Mouse (Mus musculus) A20 (cell line): ENCODE data around the gene Klhl35.

Source experiments
- DNase-seq: peaks from one replicate; pipeline ENCODE4 v3.0.0-alpha.2; 2011; ENCODE audit warnings: low read depth, low spot score

Gene Klhl35

DNA sequence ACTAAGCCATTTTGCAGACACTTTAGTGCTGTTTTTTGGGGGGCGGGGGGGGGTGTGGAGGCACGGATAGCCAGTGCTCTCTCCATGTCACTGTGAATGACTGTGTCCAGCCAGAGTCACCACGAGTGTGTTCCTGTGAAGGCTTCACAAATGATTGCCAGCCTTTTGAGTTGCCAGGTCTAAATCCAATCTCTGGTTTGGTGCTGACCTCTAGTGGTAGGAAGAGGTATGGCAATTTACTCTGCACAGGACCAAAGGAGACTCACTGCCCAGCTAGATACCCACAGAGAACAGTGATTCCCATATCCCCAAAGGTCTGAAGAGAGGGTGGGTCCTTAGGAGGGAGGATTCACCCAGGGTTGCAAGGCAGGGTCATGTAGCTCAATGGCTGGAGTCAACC, 15.1 kb upstream of the Klhl35 start:
- peak; percentile 76 for DNase-seq

DNA sequence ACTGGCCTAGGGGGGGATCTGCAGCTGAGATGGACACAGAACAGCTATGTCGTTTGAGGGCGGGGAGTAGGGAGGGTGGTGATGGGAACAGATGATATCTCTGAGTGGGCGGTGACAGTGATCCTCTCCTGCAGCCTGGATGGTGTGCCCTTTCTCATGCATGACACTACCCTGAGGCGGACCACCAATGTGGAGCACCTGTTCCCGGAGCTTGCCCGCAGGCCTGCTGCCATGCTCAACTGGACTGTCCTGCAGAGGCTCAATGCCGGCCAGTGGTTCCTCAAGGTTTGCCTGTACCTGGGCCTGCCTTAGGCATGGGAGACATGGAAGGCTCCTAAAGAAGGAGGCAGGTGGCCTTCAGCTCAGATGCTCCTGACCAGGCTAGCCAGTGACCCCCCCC, 12.9 kb upstream of the Klhl35 start:
- no peak for DNase-seq

DNA sequence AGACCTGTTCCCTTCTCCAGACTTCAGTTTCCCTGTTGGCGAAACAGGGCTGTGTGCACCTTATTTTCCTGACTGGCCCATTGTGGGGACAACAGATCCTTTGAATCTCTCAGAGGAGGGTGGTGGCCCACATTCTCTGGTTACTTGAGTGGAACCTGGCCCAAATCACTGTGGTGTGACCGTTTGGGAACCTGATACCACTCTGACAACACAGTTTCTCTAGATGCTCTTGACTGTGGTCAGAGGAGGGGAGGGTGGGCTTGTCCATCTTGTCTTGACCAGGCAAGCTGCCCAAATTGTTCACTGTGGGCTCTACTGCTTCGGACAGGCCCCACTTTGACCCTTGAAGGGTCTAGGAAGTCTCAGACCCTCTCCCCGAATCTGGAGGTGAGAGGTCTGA, 11.8 kb upstream of the Klhl35 start:
- no peak for DNase-seq

DNA sequence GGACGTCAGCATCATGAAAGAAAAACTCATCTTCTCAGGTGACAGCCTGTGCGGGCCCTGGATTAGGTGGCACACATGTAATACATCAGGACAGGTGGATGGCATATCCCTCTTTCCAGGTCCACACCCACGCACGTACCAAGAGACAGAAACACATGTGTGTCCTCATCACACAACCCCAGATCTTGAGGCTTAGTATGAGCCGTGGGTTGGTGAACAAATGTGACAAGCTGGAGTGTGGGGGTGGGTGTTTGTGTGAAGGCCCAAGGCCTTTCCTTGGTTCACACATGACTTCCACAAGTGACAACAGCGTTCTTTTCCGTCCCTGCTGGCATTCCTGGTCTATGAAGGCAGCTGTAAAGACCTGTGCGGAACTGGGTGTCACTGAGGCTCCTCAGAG, 7.0 kb upstream of the Klhl35 start:
- no peak for DNase-seq

DNA sequence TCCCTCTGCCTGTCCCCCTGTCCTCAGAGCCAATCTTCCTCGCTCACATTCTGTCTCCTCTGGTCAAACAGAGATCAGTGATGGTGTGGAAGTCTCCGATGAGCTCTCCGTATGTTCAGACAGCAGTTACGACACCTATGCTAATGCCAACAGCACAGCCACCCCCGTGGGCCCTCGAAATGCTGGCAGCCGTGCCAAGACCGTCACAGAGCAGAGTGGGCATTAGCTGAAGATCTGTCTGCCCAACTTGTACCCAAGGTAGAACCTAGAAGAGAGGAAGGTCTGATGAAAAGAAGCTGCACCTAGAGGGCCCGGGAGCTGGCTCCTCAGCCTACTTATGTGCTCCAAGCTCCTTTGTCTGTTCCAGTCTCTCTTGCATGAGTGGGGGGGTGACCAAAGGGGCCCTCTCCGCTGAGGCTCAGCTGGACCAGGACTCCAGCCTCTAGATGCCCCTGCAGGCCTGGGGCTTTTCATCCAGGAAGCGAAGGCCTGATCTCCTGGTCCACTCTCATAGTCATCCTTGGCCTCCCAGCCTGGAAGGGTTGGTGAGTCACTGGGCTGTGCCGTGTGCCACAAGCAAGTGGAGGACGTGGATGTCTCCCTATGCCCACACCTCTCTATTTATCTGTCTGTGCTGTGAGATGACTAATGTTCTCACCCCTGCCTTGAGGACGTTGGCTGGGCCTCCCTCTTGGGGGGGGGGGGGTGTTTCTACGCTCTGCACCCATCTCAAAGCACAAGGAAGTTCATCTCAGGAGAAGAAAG, 5.7 kb upstream of the Klhl35 start:
- DNase-seq = no peak

DNA sequence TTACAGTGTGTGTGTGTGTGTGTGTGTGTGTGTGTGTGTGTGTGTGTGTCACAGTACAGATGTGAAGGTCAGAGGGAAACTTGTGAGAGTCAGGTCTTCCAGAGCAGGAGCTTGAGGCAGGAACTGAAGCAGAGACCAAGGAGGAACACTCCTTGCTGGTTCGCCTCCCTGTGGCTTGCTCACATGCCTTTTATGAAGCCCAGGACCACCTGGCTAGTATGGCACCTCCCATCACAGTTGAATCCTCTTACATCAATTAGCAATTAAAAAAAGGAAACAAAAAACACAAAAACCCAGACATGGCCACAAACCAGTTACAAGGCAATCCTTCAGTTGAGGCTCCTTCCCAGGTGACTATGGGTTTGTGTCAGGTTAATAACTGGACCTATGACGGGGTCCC, 2.7 kb upstream of the Klhl35 start:
- DNase-seq = no peak

DNA sequence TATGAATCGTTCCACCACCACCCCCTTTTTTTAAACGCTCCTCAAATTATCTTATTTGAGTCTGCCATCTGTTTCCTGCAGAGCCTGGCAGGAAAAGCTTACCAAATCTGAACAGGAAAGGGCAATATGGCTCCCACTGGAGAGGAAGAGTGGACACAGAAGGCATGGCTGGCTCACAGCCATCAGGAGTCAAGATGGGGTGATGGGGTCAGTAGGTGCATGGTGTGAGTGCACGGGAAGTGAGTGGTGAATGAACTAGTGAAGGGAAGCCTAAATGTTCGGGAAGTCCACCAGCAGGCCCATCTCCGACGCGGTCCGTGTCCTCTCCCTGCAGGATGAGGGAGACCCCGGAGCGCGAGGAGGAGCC, 2.1 kb downstream of the Klhl35 start:
- DNase-seq = no peak

DNA sequence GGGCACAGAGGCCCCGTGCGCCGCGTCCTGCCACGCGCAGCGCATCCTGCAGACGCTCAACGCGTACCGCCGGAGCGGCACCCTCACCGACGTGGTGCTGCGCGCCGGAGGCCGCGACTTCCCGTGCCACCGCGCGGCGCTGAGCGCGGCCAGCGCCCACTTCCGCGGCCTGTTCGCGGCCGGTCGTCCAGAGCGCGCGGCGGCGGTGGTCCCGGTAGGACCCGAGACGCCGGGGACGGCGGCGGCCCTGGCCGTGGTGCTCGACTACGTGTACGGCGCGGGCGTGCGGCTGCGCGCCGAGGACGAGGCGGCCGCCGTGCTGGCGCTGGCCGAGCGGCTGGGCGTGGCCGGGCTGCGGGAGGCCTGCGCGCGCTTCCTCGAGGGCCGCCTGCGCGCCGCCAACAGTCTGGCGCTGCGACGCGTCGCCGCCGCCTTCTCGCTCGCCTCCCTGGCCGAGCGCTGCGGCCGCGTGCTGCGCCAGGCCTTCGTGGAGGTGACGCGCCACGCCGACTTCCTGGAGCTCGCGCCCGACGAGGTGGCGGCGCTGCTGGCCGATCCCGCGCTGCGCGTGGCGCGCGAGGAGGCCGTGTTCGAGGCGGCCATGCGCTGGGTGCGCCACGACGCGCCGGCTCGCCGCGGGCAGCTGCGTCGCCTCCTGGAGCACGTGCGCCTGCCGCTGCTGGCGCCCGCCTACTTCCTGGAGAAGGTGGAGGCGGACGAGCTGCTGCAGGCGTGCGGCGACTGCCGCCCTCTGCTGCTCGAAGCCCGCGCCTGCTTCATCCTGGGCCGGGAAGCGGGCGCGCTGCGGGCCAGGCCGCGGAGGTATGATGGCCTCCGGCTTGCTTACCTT, 2.7 kb downstream of the Klhl35 start:
- no peak for DNase-seq

DNA sequence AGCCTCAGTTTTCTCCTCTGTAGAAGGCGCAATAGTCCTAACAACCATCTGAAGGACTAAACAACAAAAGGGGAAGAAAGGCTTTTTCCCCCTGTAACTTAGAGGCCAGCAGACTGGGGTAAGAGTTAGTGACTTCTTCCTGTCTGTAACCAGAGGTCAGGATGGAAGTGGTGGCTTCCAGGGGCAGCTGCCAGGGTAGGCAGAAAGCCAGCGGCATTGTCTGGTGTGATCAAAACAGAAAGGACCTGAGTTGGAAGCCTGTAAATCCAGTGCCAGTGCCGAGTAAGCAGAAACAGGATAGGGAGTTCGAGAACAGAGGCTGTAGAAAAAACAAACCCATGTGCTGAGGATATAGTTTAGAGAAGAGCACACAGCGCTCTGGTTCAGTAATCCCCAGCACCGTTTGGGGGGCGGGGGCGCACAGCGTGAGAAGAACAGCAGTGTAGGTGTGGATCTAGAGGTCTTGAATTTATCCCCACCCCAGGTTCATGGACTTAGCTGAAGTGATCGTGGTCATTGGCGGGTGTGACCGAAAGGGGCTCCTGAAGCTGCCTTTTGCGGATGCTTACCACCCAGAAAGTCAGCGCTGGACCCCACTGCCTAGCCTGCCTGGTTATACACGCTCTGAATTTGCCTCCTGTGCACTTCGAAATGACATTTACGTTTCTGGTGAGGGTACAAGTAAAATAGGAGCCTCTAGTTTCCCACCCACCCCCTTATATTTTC, 4.0 kb downstream of the Klhl35 start:
- DNase-seq = no peak

DNA sequence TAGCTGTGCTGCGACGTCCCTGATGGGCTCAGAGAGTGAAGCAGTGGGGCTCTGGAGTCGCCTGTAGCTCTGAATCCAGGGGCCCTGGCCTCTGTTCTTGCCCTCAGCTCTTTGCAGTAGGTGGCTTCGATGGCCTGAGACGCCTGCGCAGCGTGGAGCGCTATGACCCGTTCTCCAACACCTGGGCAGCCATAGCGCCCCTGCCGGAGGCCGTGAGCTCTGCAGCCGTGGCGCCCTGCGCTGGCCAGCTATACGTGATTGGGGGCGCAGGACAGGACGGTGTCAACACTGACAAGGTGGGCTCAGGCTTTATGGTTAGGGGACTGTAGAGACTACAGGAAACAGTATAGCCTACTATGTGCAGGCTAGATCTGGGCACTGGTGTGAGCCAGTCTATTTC, 5.8 kb downstream of the Klhl35 start:
- DNase-seq = no peak

DNA sequence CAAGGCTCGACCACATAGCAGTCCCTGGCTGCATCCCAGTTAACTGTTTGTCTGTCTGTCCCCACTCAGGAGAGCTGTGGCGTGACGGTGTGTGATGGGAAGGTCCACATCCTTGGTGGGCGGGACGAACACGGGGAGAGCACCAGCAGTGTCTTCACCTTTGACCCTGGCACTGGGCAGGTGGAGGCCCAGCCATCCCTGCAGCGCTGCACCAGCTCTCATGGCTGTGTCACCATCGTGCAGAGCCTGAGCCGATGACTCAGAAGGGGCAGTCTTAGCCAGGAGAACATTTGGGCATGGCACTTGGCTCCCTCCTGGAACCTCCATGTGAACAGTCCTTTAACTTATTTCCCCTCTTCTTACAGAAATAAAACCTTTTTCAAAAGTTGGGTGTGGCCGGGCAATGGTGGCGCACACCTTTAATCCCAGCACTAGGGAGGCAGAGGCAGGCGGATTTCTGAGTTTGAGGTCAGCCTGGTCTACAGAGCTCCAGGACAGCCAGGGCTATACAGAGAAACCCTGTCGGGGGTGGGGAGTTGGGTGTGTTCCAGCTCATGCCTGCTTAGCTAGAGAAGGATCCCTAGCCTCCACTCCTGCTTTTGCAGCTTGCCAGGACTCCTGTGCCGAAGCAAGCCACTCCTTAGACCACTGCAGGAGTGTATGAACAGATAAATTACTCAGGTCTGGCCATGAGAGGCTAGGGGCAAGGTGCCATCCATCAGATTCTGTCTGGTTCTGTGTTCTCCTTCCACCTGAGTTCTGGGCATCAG, 8.0 kb downstream of the Klhl35 start:
- DNase-seq = no peak

DNA sequence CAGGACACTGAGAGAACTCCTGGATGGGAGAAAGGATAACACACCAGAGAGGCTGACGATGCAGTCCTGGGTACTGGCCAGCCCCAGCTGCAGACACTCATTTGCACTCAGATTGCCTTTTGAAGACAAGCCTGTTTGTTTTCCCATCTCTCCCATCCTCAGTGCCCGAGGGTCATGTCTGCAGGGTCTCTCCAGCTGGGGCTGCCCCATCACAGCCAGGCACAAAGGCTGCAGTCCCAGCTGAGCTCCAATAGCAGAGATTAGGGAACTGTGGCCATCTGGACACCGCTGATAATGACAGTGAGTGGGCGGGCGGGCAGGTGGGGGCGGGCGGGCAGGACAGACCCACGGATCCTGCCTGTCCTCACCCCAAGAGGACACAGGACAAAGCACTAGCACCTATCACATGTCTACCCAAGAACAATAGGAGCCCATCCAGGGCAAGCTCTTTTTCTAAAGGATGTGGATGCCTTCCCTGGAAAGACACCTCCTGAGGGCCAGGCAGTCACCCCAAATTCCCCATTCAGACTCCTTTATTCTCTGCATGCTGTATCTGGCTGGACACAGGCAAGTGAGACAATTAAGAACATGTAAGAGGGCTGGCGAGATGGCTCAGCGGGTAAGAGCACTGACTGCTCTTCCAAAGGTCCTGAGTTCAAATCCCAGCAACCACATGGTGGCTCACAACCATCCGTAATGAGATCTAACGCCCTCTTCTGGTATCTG, 9.2 kb downstream of the Klhl35 start:
- DNase-seq = no peak

DNA sequence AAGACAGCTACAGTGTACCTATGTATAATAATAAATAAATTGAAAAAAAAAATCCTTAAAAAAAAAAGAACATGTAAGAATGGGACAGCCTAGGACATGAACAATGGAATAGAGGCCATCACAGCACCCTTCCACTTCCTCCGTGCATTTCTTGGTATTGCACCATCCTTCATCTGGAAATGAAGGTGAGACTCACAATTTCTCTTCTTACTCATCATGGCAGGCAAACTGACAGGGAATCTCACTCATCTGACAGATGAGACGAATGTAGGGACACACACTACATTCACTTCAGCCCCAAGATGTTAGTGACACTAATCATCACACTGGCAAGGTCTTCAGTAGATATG, 9.7 kb downstream of the Klhl35 start:
- DNase-seq = no peak

DNA sequence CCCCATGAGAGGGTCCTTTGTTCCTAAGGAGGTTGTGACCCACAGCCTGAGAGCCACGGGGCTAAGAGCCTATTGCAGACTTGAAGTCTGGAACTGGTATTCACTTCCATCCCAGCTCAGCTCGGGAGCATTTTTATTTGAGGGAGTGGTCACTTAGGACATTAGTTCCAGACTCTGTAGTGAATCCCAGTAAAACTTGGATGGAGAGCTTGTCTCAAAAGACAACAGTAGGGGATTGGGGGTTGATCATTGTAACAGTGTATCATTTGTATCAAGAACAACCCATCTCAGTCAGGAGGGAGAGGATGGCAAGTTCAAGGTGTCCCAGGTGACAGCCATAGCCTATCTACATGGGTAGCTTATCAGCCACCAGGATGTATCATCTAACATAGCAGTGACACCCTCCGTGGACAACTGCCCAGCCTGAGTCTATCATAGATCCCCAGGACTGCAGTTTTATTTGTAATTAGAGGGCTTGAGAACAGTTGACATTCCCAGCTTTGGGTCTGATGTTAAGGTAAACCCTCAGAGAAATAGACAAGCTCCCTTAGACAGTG, 10.8 kb downstream of the Klhl35 start:
- DNase-seq = no peak

DNA sequence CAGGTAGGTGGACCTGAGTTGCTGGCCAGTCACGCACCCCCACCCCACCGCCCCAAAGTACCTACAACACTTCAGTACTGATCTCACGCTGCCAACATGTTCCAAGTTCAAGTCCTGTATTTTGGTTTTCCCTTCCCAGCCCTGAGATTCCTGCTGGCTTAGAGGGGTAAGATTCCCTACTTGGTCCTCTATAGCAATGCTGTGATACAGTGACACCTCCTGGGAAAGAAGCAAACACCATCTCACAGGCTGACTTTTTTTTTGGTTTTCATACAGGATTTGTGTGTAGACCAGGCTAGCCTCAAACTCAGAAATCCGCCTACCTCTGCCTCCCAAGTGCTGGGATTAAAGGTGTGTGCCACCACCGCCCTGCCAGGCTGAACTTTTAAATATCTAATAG, 11.4 kb downstream of the Klhl35 start:
- no peak for DNase-seq

DNA sequence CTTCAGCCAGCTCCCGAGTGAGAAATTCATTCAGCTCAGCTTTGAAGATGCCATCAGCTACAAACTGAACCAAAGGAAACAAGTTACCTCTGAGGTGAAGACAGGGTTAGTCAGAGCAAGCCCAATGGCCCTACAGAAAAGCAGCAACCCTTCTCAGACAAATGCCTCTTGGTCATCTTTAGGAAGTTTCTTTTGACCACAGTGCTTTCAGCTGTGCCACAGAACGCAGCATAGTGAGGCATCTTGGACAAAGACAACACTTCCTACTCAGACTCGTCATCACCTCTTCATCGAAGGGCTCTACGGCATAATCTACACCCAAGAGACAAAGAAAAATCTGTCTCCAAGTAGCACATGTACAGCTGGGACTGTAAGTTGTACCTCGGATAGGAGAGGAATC, 16.8 kb downstream of the Klhl35 start:
- DNase-seq = peak; percentile 33

DNA sequence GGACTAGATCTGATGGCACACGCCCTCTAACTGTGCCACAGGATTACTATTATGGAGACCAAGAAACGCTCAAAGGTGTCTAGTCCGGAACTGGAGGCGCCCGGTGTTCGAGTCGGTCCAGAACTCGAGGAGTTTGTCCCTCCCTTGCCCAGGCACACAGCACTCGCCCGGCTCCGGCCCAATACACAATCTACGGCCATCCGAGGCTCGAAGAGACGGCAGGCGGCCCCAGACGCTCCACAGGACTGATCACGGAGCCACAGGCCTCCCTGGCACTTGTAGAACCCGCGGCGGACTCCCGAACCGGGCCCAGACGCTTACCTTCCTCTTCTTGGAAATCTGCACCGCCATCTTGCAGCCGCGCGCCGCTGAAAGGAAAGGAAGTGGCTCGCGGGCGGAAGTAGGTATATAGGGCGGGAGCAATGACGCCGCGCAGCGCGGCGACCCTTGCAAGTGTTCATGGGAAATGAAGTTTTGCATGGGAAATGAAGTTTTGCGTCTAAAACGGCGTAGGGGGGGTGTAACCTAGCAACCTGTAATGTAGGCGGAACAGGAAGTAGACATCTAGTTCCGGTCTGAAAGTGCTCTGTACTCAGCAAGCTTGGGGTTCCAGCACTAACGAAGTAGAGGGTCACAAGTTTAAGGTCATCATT, 17.6 kb downstream of the Klhl35 start, which contains the start of gene Rps3:
Gene Rps3 (minus strand): TSS at position 468 of the 653 bp plus-strand sequence.
- peak; percentile 97 for DNase-seq

DNA sequence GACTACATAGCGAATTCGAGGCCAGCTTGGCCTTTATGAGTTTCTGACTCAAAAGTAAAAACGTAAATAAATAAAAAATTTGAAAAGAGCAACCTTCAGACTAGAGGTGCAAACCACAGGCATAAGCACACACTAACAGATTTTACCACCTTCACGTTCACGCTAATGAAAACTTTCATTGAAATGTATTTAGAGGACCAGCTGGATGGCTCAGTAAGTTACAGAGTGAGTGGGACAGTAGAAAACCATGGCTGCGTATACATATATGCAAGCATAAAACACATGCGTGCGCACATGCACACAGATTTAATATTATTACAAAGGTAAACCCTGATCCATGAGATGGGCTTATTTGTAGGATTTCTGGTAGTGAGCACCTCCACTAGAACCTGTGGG, 18.1 kb downstream of the Klhl35 start:
- DNase-seq = no peak

DNA sequence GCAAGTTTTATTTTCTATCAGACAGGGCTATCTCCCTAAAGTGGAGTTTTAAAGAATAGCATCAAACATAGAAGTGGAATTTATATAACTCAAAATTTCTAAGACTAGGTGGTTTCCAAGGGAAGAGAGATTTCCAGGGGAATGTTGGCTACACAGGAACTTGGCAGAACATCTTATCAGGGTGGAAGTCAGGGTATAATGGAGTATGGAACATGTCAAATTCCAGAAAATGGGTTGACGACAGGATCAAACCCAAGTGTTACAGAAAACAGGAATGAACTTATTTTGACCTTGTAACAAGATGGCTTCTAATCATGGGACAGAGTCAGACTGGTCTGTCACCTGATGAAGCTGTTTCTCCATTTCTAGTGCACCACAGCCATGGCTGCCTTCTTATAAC, 18.9 kb downstream of the Klhl35 start:
- DNase-seq = no peak

DNA sequence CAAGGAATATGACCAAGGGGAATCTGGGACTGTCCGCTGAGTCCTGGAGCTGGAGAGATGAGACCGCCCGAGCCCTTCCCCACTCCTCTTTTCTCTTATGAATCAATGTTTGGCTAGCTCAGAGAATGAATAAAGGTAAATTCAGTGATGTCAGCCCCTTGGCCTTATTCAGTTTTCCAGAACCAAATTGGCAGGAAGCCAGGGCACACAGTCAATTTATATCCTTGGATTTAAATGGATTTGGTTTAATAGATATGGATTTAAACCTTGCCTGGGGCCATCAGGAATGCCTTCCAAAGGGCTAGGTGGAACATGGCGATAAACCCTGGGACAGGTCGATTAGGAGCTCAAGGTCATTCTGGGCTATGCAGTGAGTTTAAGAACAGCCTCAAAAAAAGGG, 23.9 kb downstream of the Klhl35 start:
- no peak for DNase-seq
